In genomic region chr9:90380099-90380498, GRCm38 (mm10) we compare ENCODE assay signal across 18 mouse cellular contexts.
DNase-seq lines count a peak whose midpoint lies in the region; ATAC-seq and TF ChIP-seq lines count a peak whose summit lies in the region.
"Had no signal": no experiment of that assay in that cellular context is flagged by ENCODE, and none has a peak within 500 bp of the region (broad histone marks: within the 10 kb centered on the region; RNA-seq: fewer than 3 reads in every experiment).

No protein-coding gene starts in this region.

- no peaks in the 10 kb centered on the region for H3K36me3 ChIP-seq in CH12.LX (replicated peaks in 1 of 2; ENCODE audit: control insufficient read depth in 1 of 2, insufficient read depth in 1 of 2, low read length in 1 of 2)
- H3K36me3 ChIP-seq in forebrain, embryonic 15.5 days: no peaks in the 10 kb centered on the region
- H3K36me3 ChIP-seq: G1E had no signal

- H3K4me1 ChIP-seq in CH12.LX (ENCODE audit: control insufficient read depth in 1 of 2, insufficient read depth in 2 of 2): peaks cover 0 to 13% of the 10 kb centered on the region in 2 experiments; a peak in 2 of 4 replicates
- H3K4me1 ChIP-seq in forebrain, embryonic 15.5 days: no peaks in the 10 kb centered on the region

- H3K9me3 ChIP-seq in CH12.LX (replicated peaks; ENCODE audit: low read length): no peaks in the 10 kb centered on the region
- H3K9me3 ChIP-seq in forebrain, embryonic 15.5 days: no peaks in the 10 kb centered on the region

- no peaks in the 10 kb centered on the region for H3K79me2 ChIP-seq in CH12.LX (replicated peaks; ENCODE audit: control insufficient read depth, extremely low read depth, insufficient read depth, poor library complexity, severe bottlenecking)

- no peak for TF ChIP-seq RAD21 in CH12.LX (IDR thresholded peaks at IDR 0.05; ENCODE audit: low read depth, low read length)

- dilution Hi-C loops in CH12.LX (cut with MboI; ENCODE audit: extremely low pct_ligation_motif_present, extremely low pct_unique_long_range_greater_than_20kb, low sequenced_read_pairs): no loop called here

- no peak overlapping the region for H3K4me2 ChIP-seq in CH12.LX (ENCODE audit: insufficient read depth, low read depth, poor library complexity, severe bottlenecking)
- H3K4me2 ChIP-seq in forebrain, embryonic 15.5 days (replicated peaks): no peak overlapping the region

- no peak for TF ChIP-seq CTCF in CH12.LX (conservative IDR thresholded peaks at IDR 0.05 in 1 of 2, IDR thresholded peaks at IDR 0.05 in 1 of 2; ENCODE audit: low read depth in 2 of 2, low read length in 2 of 2)

- peak; percentile 54 for DNase-seq in CH12.LX (ENCODE audit: extremely low read depth)
- DNase-seq: adrenal gland, adult 2 months; adrenal gland, adult 8-10 months; adrenal gland, postnatal 10 days; adrenal gland, postnatal 14 days; adrenal gland, postnatal 25 days; adrenal gland, postnatal 36 days; B cell, adult 2 months; cerebellum, adult 11 months; cerebellum, adult 11-12 months; cerebellum, adult 18-20 months; cerebellum, adult 2 months; cerebellum, adult 8-10 months had no signal

- peak; percentile 57; the same call in 1 of the 2 replicates for TF ChIP-seq EP300 in CH12.LX (IDR thresholded peaks at IDR 0.05; ENCODE audit: low read length)

- H3K27me3 ChIP-seq in CH12.LX (replicated peaks): no peaks in the 10 kb centered on the region
- no peaks in the 10 kb centered on the region for H3K27me3 ChIP-seq in forebrain, embryonic 15.5 days
- H3K27me3 ChIP-seq: Patski had no signal

- TF ChIP-seq POLR2A in CH12.LX (IDR thresholded peaks at IDR 0.05; ENCODE audit: low read depth, low read length): no peak

- no peak overlapping the region for H3K9ac ChIP-seq in CH12.LX (ENCODE audit: insufficient read depth, low read depth)
- H3K9ac ChIP-seq in forebrain, embryonic 15.5 days (replicated peaks): no peak overlapping the region

- no peak overlapping the region for H3K4me3 ChIP-seq in CH12.LX (replicated peaks in 1 of 3; ENCODE audit: low read depth in 2 of 3, low read length in 2 of 3, poor library complexity in 1 of 3)
- H3K4me3 ChIP-seq in forebrain, embryonic 15.5 days: no peak overlapping the region

- in situ Hi-C loops in CH12.LX (cut with MboI; ENCODE audit: low pct_ligation_motif_present, low pct_unique_long_range_greater_than_20kb, low sequenced_read_pairs): no loop called here

- ATAC-seq in forebrain, embryonic 15.5 days (replicated peaks): no peak
- ATAC-seq: activated CD4-positive, CD25-positive, alpha-beta regulatory T cell, adult 4 months; CD4-positive, CD25-positive, alpha-beta regulatory T cell, adult 4 months; Patski had no signal

- no peak overlapping the region for H3K27ac ChIP-seq in CH12.LX (ENCODE audit: insufficient read depth, low read depth)
- no peak overlapping the region for H3K27ac ChIP-seq in forebrain, embryonic 15.5 days (replicated peaks)

TF ChIP-seq in CH12.LX, 34 proteins besides CTCF, POLR2A, EP300 and RAD21:
- peak; percentile 71 for TF ChIP-seq BHLHE40 (IDR thresholded peaks at IDR 0.05; ENCODE audit: low read depth, low read length)
- no peak for TF ChIP-seq ZNF384 (IDR thresholded peaks at IDR 0.05; ENCODE audit: low read depth, low read length)
- no peak for TF ChIP-seq USF2 (conservative IDR thresholded peaks at IDR 0.05; ENCODE audit: low read depth, low read length)
- TF ChIP-seq MEF2A (IDR thresholded peaks at IDR 0.05; ENCODE audit: borderline replicate concordance, low read depth, low read length): peak; percentile 73; the same call in 1 of the 2 replicates
- no peak for TF ChIP-seq TBP (conservative IDR thresholded peaks at IDR 0.05; ENCODE audit: low read depth, low read length)
- no peak for TF ChIP-seq MXI1 (IDR thresholded peaks at IDR 0.05; ENCODE audit: low read depth, low read length)
- TF ChIP-seq IRF4 (IDR thresholded peaks at IDR 0.05; ENCODE audit: low read depth, low read length): peak; percentile 49; the same call in 1 of the 2 replicates
- TF ChIP-seq USF1 (IDR thresholded peaks at IDR 0.05; ENCODE audit: low read depth, low read length): no peak
- no peak for TF ChIP-seq GABPA (IDR thresholded peaks at IDR 0.05; ENCODE audit: insufficient replicate concordance, low read depth, low read length)
- no peak for TF ChIP-seq ZMIZ1 (IDR thresholded peaks at IDR 0.05; ENCODE audit: low read depth, low read length)
- TF ChIP-seq MAZ (IDR thresholded peaks at IDR 0.05; ENCODE audit: low read depth, low read length): no peak
- no peak for TF ChIP-seq ZC3H11A (IDR thresholded peaks at IDR 0.05; ENCODE audit: low read depth, low read length)
- no peak for TF ChIP-seq NELFE (IDR thresholded peaks at IDR 0.05; ENCODE audit: low read depth, low read length)
